Mouse (Mus musculus): ENCODE measurements at regions not wholly inside any gene's neighbourhood (a gene's known extent, or its start where the extent isn't known, plus 50 kb on each side); places are given as distances from the start of the nearest gene placed in this dataset.

DNA sequence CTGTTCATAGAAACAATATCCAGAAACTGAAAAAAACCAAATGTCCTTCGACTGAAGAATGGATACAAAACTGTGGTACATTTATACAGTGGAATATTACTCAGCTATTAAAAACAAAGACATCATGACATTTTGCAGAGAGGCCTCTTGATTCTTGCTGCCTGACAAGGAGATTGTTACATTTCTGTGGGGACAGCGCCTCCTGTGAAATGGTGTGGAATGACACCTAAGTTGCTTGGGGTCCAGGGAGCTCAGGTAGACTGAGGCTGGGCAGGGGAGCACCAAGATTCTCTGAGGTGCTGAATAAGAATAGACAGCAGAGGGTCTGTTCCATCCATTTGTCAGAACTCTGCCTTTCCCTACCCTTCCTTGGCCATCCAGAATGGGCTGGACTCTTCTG is 57.2 kb upstream of the Ctbp2 start:
- no peak overlapping the region for H3K27ac ChIP-seq (ENCODE audit: insufficient read depth, low read depth, low read length)

DNA sequence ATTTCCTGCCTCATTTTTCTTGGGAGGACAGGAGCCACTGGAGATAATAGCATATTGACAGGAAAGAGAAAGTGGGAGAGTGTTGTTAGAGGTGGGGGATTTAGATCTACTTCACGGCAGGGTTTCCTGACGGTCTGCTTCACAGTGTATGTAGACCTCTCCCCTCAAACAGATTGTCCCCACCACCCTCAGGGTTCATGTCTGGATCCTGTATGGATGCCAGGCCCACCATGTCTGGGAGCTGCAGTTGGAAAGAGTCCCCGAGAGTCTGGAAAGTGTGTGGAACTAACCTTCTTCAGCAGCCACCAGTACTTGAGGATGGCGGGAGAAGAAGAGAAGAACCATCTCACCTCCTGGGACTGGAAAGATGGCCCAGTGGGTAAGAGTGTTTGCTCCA is 53.0 kb upstream of the Ctbp2 start:
- Histone ChIP-seq H3K27ac (ENCODE audit: insufficient read depth, low read depth, low read length) (no peak overlapping the region), H3K4me3 (ENCODE audit: insufficient read depth, low read length) (no peak overlapping the region), H3K4me1 (ENCODE audit: control insufficient read depth, insufficient read depth, low read length) (no peaks in the 10 kb centered on the region)
- no peak for TF ChIP-seq POLR2A (IDR thresholded peaks at IDR 0.05; ENCODE audit: borderline replicate concordance, low read depth, low read length)
- no peak for TF ChIP-seq CTCF (IDR thresholded peaks at IDR 0.05; ENCODE audit: low read depth, low read length)

More for the DNA sequence above, 57.2 kb upstream of the Ctbp2 start:
- H3K4me3 ChIP-seq (ENCODE audit: insufficient read depth, low read length) = no peak overlapping the region
- no peaks in the 10 kb centered on the region for H3K4me1 ChIP-seq (ENCODE audit: control insufficient read depth, insufficient read depth, low read length)
- TF ChIP-seq CTCF (IDR thresholded peaks at IDR 0.05; ENCODE audit: low read depth, low read length) (no peak), POLR2A (IDR thresholded peaks at IDR 0.05; ENCODE audit: borderline replicate concordance, low read depth, low read length) (no peak)

DNA sequence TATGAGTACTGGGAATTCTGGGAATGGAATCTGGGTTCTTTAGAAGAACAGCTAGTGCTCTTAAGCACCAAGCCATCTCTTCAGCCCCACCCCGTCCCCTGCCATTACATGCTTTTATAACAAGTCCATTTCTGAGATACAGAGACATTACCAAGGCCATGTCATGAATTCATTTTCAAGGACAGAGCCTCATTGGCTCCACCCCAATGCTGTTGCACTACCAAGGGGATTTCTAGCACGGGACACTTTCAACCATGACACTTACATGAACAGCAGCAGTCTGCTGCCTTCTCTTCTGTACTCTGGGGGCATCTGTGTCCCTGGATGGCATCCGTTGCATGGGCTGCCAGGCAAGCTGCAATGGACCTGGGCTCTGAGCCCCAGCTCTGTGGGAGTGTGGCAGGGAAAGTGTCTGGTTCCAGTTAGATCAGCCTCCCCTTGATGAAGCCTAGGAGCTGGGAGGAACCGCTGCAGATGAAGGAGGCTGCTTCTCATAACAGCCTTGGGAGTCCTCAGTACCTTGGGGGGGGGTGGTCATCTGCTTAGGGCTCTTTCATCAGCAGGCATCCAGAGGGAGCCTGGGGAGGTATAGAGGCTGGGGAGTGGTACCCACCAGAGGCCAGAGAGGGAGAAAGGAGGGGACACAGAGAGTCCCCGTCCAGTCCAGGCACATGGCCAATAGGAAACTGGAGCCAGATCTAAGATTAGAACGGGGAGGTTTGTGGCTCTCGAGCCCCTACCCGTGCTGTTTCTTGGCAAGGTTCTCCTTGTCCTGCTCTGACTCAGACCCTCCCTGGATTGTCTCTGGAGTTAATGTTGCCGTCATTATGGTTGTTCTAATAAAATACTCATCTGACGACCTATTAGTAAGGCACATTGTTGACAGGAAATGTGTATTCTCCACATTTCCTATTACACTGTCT is 52.4 kb upstream of the Ctbp2 start:
- no peaks in the 10 kb centered on the region for H3K4me1 ChIP-seq (ENCODE audit: control insufficient read depth, insufficient read depth, low read length)
- TF ChIP-seq CTCF (IDR thresholded peaks at IDR 0.05; ENCODE audit: low read depth, low read length) = no peak
- TF ChIP-seq POLR2A (IDR thresholded peaks at IDR 0.05; ENCODE audit: borderline replicate concordance, low read depth, low read length) = no peak
- no peak overlapping the region for H3K27ac ChIP-seq (ENCODE audit: insufficient read depth, low read depth, low read length)
- no peak overlapping the region for H3K4me3 ChIP-seq (ENCODE audit: insufficient read depth, low read length)

All from bone marrow macrophage, adult 2 months (primary cell).